Mouse (Mus musculus) T-helper 1 cell (primary cell): Measurements from ENCODE around the gene Nudt4.

ENCODE experiments used
- in situ Hi-C: fragments of 300-600 bp; cut with MboI, MseI; formaldehyde crosslinking; loops from one replicate; pipeline ENCODE4 v1.15.1; 2025; ENCODE audit warnings: high pct_unique_total_duplicates

Nudt4 gene

DNA sequence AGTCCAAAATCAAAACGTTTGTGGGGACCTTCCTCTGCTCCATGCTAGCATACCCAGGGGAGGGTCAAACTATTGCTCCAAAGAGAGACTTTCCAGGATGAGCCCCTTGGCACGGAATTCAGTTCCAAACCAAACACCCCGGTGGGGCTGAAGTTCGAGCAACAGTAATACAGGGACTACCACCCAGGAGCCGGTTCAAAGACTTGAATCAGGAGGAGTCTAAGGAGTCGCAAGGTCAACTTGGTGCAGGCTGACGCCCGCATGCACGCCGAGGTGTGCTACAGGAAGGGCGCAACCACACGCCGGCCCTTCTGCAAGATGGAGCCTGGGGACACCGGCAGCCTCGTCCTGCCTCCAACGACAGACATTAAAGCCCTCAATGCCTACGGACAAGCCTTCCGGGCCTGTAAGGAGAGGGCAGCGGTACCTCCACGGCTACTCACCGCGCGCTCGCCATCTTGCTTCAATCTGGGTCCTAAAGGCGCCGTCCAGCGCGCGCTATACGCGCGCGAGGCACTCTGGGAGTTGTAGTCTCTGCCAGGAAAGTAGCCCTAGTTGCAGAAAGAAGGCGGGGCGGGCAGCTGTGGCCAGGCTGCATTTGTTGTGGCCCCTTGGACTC lies 62.4 kb downstream of the Nudt4 start, which contains the start of gene Mrpl42:
Mrpl42 (minus strand) TSS at position 478 of the 619 bp plus-strand sequence.
- in situ Hi-C loops = no loop called here

DNA sequence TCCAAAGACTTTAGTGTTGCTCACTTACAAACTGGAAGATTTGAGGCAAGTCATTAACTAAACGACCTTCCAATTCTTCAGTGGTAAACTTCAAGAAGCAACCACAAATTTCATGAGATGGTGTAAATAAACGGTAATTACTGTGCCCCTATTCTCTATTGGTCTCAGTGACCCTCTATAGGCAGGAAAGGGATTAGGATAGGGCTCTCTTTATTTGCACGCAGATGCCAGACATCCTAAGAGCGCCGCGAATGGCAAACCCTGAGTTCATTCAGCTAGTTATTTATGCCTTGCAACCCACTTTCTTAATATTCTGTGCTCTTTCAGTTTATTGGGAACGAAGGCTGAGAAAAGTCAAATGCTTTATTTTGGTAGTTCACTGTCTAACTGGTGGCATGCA lies 62.9 kb downstream of the Nudt4 start:
- in situ Hi-C loops = no loop called here
